Mouse (Mus musculus) MEL (cell line): ENCODE measurements around the gene Nt5c2. TPM values are rescaled to one million over a fixed set of nuclear protein-coding genes. Genes with fewer than 3 reads are reported as not detected.

Source experiments
- DNase-seq: peaks from one replicate; pipeline ENCODE4 v3.0.0; 2011; ENCODE audit warnings: low read depth, low spot score
- H3K27ac ChIP-seq: 2 replicates; pipeline ENCODE4 v1.5.1; 2012; ENCODE audit warnings: low read depth, mild to moderate bottlenecking, control low read depth, low read length, moderate library complexity; ENCODE audit not compliant: control insufficient read depth
- H3K27me3 ChIP-seq, 2 experiments: fragments of 150-350 bp in 1 of 2; sonication (generic) in 1 of 2; 2 replicates each; pipeline ENCODE4 v1.6.1; 2012; ENCODE audit warnings: low read length in 2 of 2, mild to moderate bottlenecking in 2 of 2, improper control_type of control experiment in 1 of 2, moderate library complexity in 1 of 2; ENCODE audit not compliant: insufficient read depth in 2 of 2, control insufficient read depth in 1 of 2
- H3K36me3 ChIP-seq, 2 experiments: 2 replicates each; pipeline ENCODE4 v1.6.1; 2012 to 2014; ENCODE audit warnings: low read length in 2 of 2, improper control_type of control experiment in 1 of 2, inconsistent platforms in 1 of 2, mild to moderate bottlenecking in 1 of 2; ENCODE audit not compliant: insufficient read depth in 2 of 2, control insufficient read depth in 1 of 2
- H3K4me1 ChIP-seq, 2 experiments: fragments of 150-350 bp in 1 of 2; sonication (generic) in 1 of 2; 2 replicates each; pipeline ENCODE4 v1.6.1; 2012; ENCODE audit warnings: low read length in 2 of 2, improper control_type of control experiment in 1 of 2, mild to moderate bottlenecking in 1 of 2; ENCODE audit not compliant: insufficient read depth in 2 of 2, control insufficient read depth in 1 of 2
- H3K4me3 ChIP-seq, 2 experiments: fragments of 150-350 bp in 1 of 2; sonication (generic) in 1 of 2; 2 replicates each; pipeline ENCODE4 v1.5.1; 2012; ENCODE audit warnings: low read depth in 2 of 2, low read length in 2 of 2, mild to moderate bottlenecking in 2 of 2, moderate library complexity in 2 of 2, control low read depth in 1 of 2, improper control_type of control experiment in 1 of 2; ENCODE audit not compliant: control insufficient read depth in 1 of 2, insufficient read depth in 1 of 2
- H3K79me2 ChIP-seq: 2 replicates; pipeline ENCODE4 v1.6.1; 2012; ENCODE audit warnings: mild to moderate bottlenecking, low read length, moderate library complexity; ENCODE audit not compliant: control insufficient read depth, poor library complexity, insufficient read depth
- H3K9ac ChIP-seq: 2 replicates; pipeline ENCODE4 v1.6.1; 2012; ENCODE audit warnings: low read depth, mild to moderate bottlenecking, control low read depth, low read length, moderate library complexity; ENCODE audit not compliant: control insufficient read depth, poor library complexity, severe bottlenecking
- H3K9me3 ChIP-seq: fragments of 150-350 bp; sonication (generic); replicated peaks from 2 replicates; pipeline ENCODE4 v1.6.1; 2012; ENCODE audit warnings: mild to moderate bottlenecking, low read length, improper control_type of control experiment, moderate library complexity; ENCODE audit not compliant: insufficient read depth
- CHD2 ChIP-seq: IDR thresholded peaks from 2 replicates; pipeline ENCODE4 v1.6.1; 2011; ENCODE audit warnings: low read length, improper control_type of control experiment
- CTCF ChIP-seq, 3 experiments: IDR thresholded peaks in 2 of 3; conservative IDR thresholded peaks in 1 of 3; 2 replicates each; pipeline ENCODE4 v1.5.1; 2011 to 2012; ENCODE audit warnings: low read length in 3 of 3, low read depth in 2 of 3, mild to moderate bottlenecking in 2 of 3, improper control_type of control experiment in 1 of 3, inconsistent platforms in 1 of 3, mixed read lengths in 1 of 3, moderate library complexity in 1 of 3; ENCODE audit not compliant: control insufficient read depth in 1 of 3, insufficient read depth in 1 of 3, poor library complexity in 1 of 3, severe bottlenecking in 1 of 3
- GABPA ChIP-seq: IDR thresholded peaks from 2 replicates; pipeline ENCODE4 v1.6.1; 2012; ENCODE audit warnings: low read depth, mild to moderate bottlenecking, inconsistent platforms, low read length, improper control_type of control experiment, moderate library complexity
- HCFC1 ChIP-seq: IDR thresholded peaks from 2 replicates; pipeline ENCODE4 v1.6.1; 2012; ENCODE audit warnings: low read depth, mild to moderate bottlenecking, inconsistent platforms, low read length, improper control_type of control experiment, moderate library complexity
- JUND ChIP-seq: IDR thresholded peaks from 2 replicates; pipeline ENCODE4 v1.6.1; 2011; ENCODE audit warnings: low read depth, mild to moderate bottlenecking, improper control_type of control experiment, low read length
- KAT2A ChIP-seq: conservative IDR thresholded peaks from 2 replicates; pipeline ENCODE4 v1.6.1; 2012; ENCODE audit warnings: low read depth, low read length, improper control_type of control experiment, inconsistent platforms
- MAZ ChIP-seq: IDR thresholded peaks from 2 replicates; pipeline ENCODE4 v1.6.1; 2012; ENCODE audit warnings: low read depth, mild to moderate bottlenecking, inconsistent platforms, low read length, improper control_type of control experiment
- MEF2A ChIP-seq: IDR thresholded peaks from 2 replicates; pipeline ENCODE4 v1.6.1; 2014; ENCODE audit warnings: low read depth, mild to moderate bottlenecking, inconsistent platforms, low read length, improper control_type of control experiment; ENCODE audit not compliant: poor library complexity, insufficient replicate concordance, severe bottlenecking; ENCODE audit errors: extremely low read depth
- MXI1 ChIP-seq: IDR thresholded peaks from 2 replicates; pipeline ENCODE4 v1.6.1; 2011; ENCODE audit warnings: mild to moderate bottlenecking, low read depth, low read length, improper control_type of control experiment
- MYB ChIP-seq: IDR thresholded peaks from 2 replicates; pipeline ENCODE4 v1.6.1; 2011; ENCODE audit warnings: mild to moderate bottlenecking, low read depth, low read length, improper control_type of control experiment
- MYC ChIP-seq: IDR thresholded peaks from 2 replicates; pipeline ENCODE4 v1.6.1; 2011; ENCODE audit warnings: low read depth, mild to moderate bottlenecking, low read length, improper control_type of control experiment, moderate library complexity
- NRF1 ChIP-seq: IDR thresholded peaks from 2 replicates; pipeline ENCODE4 v1.6.1; 2014; ENCODE audit warnings: low read depth, mild to moderate bottlenecking, inconsistent platforms, low read length, improper control_type of control experiment, moderate library complexity; ENCODE audit not compliant: poor library complexity, insufficient read depth, severe bottlenecking
- POLR2A ChIP-seq, 2 experiments: IDR thresholded peaks; 2 replicates each; pipeline ENCODE4 v1.6.1; 2011 to 2012; ENCODE audit warnings: low read length in 2 of 2, mild to moderate bottlenecking in 2 of 2, control low read depth in 1 of 2, improper control_type of control experiment in 1 of 2, low read depth in 1 of 2, moderate library complexity in 1 of 2; ENCODE audit not compliant: control insufficient read depth in 1 of 2, insufficient read depth in 1 of 2, poor library complexity in 1 of 2
- POLR2AphosphoS5 ChIP-seq: IDR thresholded peaks from 2 replicates; pipeline ENCODE4 v1.6.1; 2012; ENCODE audit warnings: low read depth, borderline replicate concordance, mild to moderate bottlenecking, inconsistent platforms, low read length, moderate library complexity, mixed read lengths
- RAD21 ChIP-seq: IDR thresholded peaks from 2 replicates; pipeline ENCODE4 v1.6.1; 2011; ENCODE audit warnings: mild to moderate bottlenecking, low read depth, low read length, improper control_type of control experiment
- SMC3 ChIP-seq: IDR thresholded peaks from 2 replicates; pipeline ENCODE4 v1.6.1; 2011; ENCODE audit warnings: low read depth, low read length, improper control_type of control experiment
- UBTF ChIP-seq: IDR thresholded peaks from 2 replicates; pipeline ENCODE4 v1.6.1; 2012; ENCODE audit warnings: low read depth, mild to moderate bottlenecking, inconsistent platforms, low read length, improper control_type of control experiment, moderate library complexity, borderline replicate concordance; ENCODE audit not compliant: insufficient read depth
- ZNF384 ChIP-seq: IDR thresholded peaks from 2 replicates; pipeline ENCODE4 v1.6.1; 2012; ENCODE audit warnings: low read depth, mild to moderate bottlenecking, inconsistent platforms, low read length, improper control_type of control experiment
- polyA plus RNA-seq, 2 experiments: library from polyadenylated mRNA; stranded (reverse) in 1 of 2; unstranded in 1 of 2; fragments of >175 nt in 1 of 2; fragments of >200 nt in 1 of 2; gene quantifications; 2 replicates each; pipeline versions ENCODE4 v1.2.1 to v1.2.4; 2012; ENCODE audit warnings: low replicate concordance in 2 of 2, low read depth in 1 of 2; ENCODE audit not compliant: insufficient read length in 2 of 2, insufficient read depth in 1 of 2, missing spikeins in 1 of 2
- total RNA-seq: library from RNA; depleted of rRNA; stranded (reverse); fragments of 300-350 nt; gene quantifications from 2 replicates; pipeline ENCODE4 v1.2.3, GENCODE M21; 2012

Gene Nt5c2
- total and polyA plus RNA-seq, 3 experiments: 64.6 to 455 (median 147) TPM

GRCm38 (mm10) chr19:47026513-47026912, 11.6 kb upstream of the Nt5c2 start:
- H3K27me3 ChIP-seq: no peaks in the 10 kb centered on the region
- no peak overlapping the region for H3K27ac ChIP-seq
- no peaks in the 10 kb centered on the region for H3K9me3 ChIP-seq
- TF ChIP-seq ZNF384: peak; percentile 47; the same call in 1 of the 2 replicates
- no peak for TF ChIP-seq CHD2
- peak; percentile 24 for TF ChIP-seq SMC3
- no peak for TF ChIP-seq MEF2A
- TF ChIP-seq MYB: no peak
- no peak for TF ChIP-seq POLR2AphosphoS5
- no peak for TF ChIP-seq MYC
- TF ChIP-seq POLR2A (IDR thresholded peaks at IDR 0.05; ENCODE audit: control insufficient read depth in 1 of 2, insufficient read depth in 1 of 2, low read depth in 1 of 2, low read length in 2 of 2, poor library complexity in 1 of 2): no peak
- TF ChIP-seq RAD21: peak; percentile 5
- peak; percentile 4 to 33 (median 11); a peak in 2 of 6 replicates for TF ChIP-seq CTCF (IDR thresholded peaks at IDR 0.05 in 2 of 3, conservative IDR thresholded peaks at IDR 0.05 in 1 of 3; ENCODE audit: control insufficient read depth in 1 of 3, insufficient read depth in 1 of 3, low read depth in 2 of 3, low read length in 3 of 3, poor library complexity in 1 of 3, severe bottlenecking in 1 of 3)
- TF ChIP-seq HCFC1: no peak
- TF ChIP-seq MAZ: no peak
- TF ChIP-seq NRF1: no peak
- no peak for TF ChIP-seq GABPA
- no peaks in the 10 kb centered on the region for H3K79me2 ChIP-seq
- H3K36me3 ChIP-seq: no peaks in the 10 kb centered on the region
- no peak overlapping the region for H3K9ac ChIP-seq
- DNase-seq: no peak
- no peak overlapping the region for H3K4me3 ChIP-seq
- no peaks in the 10 kb centered on the region for H3K4me1 ChIP-seq

GRCm38 (mm10) chr19:47024954-47025353, 10.0 kb upstream of the Nt5c2 start:
- no peak overlapping the region for H3K4me3 ChIP-seq
- H3K9me3 ChIP-seq: no peaks in the 10 kb centered on the region
- no peaks in the 10 kb centered on the region for H3K27me3 ChIP-seq
- no peaks in the 10 kb centered on the region for H3K4me1 ChIP-seq
- H3K79me2 ChIP-seq: no peaks in the 10 kb centered on the region
- no peak for TF ChIP-seq JUND
- TF ChIP-seq SMC3: no peak
- no peak for TF ChIP-seq MYC
- no peak for TF ChIP-seq MXI1
- no peak for TF ChIP-seq NRF1
- TF ChIP-seq RAD21: no peak
- no peak for TF ChIP-seq POLR2AphosphoS5
- no peak for TF ChIP-seq UBTF
- no peak for TF ChIP-seq GABPA
- TF ChIP-seq KAT2A: no peak
- no peak for TF ChIP-seq MAZ
- DNase-seq: no peak
- H3K9ac ChIP-seq: no peak overlapping the region
- H3K36me3 ChIP-seq: no peaks in the 10 kb centered on the region
- no peak overlapping the region for H3K27ac ChIP-seq
